Mouse (Mus musculus) layer of hippocampus, adult 2 months (tissue): Measurements from ENCODE around the gene Tmem33. TPM values are rescaled to one million over a fixed set of nuclear protein-coding genes. Genes with fewer than 3 reads are reported as not detected.
A peak's percentile ranks its signal among the peaks of the same experiment; 100 is the strongest.

Source experiments
- DNase-seq, 2 experiments: peaks; one replicate each; pipeline ENCODE4 v3.0.0; 2022; ENCODE audit warnings: low spot score in 2 of 2
- H3K27ac ChIP-seq: fragments of 200-600 bp; 2 replicates; pipeline ENCODE4 v1.8.1; 2022
- H3K4me3 ChIP-seq: fragments of 200-600 bp; 2 replicates; pipeline ENCODE4 v1.8.1; 2022; ENCODE audit warnings: mild to moderate bottlenecking
- CTCF ChIP-seq: fragments of 200-600 bp; conservative IDR thresholded peaks from 2 replicates; pipeline ENCODE4 v1.8.1; 2022; ENCODE audit warnings: antibody characterized with exemption, mild to moderate bottlenecking, moderate library complexity
- long read RNA-seq, 2 experiments: library from polyadenylated mRNA; stranded (forward); transcript quantifications; one replicate each; pipeline ENCODE4 v2.0.0; 2021; ENCODE audit warnings: borderline mapping rate in 2 of 2
- total RNA-seq, 2 experiments: library from RNA; stranded (reverse); gene quantifications; 2 replicates each; pipeline ENCODE4 v1.2.3; 2021

Tmem33 gene
- 10 to 100 TPM; 85.1 to 86.7 TPM for total RNA-seq
- long read RNA-seq, experiment 1, full-length matches to known transcripts = 63 of 69 reads
- long read RNA-seq, experiment 1, partial matches to known transcripts = 3 of 69 reads
- long read RNA-seq, experiment 1, other reads (novel, unspliced or antisense) = 3 of 69 reads
- long read RNA-seq, experiment 2, full-length matches to known transcripts = 81 of 95 reads
- long read RNA-seq, experiment 2, partial matches to known transcripts = 12 of 95 reads
- long read RNA-seq, experiment 2, other reads (novel, unspliced or antisense) = 2 of 95 reads

DNA sequence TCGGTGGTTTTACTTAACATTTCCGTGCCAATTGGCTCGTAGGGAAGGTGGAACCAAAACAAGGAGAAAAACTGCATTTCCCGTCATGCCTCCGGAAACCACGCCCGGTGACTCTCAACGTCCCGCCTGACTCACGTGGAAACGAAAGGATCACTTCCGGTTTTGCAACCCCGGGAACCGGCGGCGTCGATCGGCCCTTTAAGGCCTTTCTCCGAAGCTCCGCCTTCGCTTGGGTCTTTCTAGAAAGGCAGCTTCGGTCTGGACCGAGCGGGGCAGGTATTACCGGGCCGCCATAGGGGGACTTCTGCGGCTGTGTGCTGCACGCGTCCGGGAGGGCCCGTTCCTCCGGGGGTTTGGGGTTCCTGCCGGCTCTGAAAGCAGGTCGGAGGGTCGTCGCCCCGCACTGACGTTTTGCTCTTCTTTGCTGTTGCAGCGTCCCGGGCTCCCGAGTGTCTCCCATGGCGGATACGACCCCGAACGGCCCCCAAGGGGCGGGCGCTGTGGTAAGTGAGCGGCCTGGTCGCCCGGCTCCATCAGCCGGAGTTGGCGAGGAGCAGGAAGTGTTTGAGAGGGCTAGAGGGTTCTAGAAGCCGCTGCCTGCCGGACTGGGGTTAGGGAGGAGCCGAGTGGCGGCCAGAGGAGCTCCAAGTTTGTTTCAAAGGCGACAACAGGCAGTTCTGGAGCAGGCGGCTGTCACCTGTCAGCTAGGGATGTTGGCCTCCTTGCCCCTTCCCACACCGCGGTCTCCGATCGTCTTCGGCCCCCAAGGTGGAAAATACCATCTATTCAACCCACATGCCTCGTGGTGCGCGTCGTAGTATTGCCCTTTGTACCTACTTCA, at the start of gene Tmem33:
Gene Tmem33 (plus strand): TSS at position 35 of the 841 bp plus-strand sequence.
- peak; percentile 92 to 96 for DNase-seq
- peak within 1 kb of the TSS; percentile 89 for H3K4me3 ChIP-seq
- peak within 1 kb of the TSS; percentile 93 for H3K27ac ChIP-seq
- TF ChIP-seq CTCF = no peak

DNA sequence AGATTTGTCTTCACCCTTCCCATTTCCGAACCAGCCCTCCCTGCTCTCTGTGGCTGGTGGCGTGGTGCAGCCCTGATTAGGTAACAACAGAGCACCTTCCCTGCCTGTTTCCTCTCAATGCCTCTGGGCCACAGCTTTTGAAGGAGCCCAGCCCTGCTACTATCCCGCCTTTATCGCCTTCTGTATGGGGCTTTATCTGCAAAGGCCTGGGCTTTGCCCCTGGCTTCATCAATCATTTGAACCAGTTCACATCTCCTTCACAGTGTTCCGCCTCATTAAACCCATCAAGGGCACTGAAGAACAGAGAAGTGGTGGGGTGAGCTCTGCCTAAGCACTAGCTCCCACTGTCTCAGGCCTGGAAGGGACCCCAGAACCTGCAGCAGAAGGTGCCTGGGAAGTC, 47.2 kb upstream of the Tmem33 start:
- Histone ChIP-seq H3K4me3 (no peak overlapping the region), H3K27ac (no peak overlapping the region)
- no peak for TF ChIP-seq CTCF
- DNase-seq = no peak

DNA sequence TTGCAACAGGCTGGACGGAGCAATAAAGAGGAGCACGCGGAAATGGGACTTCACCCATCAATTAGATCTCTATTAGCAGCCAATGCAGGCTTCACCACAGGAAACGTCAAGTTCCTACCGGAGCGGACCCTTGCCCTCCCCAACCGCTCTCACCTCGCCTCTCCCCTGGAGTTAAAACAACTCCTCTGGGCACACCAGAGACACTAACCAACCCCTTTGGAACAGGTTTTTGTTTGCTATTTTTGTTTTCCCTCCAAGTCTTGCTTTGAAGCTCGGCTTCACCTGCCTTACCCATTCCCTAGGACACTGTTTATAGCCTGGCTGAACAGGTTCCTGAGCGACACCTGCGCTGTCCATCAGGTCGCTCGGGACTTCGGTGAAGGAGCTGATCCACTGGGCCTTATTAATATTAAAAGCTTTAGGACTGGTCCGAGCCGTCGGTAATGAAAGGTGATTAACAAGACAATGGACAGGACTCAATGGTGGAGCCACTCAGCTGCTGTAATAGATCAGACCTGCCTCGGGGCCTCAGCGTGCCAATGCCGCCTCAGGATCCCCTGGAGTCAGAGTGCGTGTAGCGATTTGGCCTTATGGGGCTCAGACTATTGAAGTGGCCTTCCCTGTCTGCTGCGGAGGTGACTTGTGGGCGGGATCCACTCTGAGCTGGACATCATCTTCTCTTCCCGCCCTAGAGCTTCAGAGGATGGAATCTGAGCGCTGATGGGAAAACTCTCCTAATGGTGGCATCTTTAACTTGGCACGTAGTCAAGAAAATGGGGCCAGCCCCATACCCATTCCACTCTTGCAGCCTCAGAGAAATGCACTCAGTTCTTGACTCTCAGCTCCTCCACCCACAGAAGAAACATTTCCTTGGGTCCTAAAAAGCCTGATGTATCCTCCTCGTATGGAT, 45.0 kb upstream of the Tmem33 start:
- TF ChIP-seq CTCF = no peak
- Histone ChIP-seq H3K4me3 (no peak overlapping the region), H3K27ac (no peak overlapping the region)
- no peak for DNase-seq

DNA sequence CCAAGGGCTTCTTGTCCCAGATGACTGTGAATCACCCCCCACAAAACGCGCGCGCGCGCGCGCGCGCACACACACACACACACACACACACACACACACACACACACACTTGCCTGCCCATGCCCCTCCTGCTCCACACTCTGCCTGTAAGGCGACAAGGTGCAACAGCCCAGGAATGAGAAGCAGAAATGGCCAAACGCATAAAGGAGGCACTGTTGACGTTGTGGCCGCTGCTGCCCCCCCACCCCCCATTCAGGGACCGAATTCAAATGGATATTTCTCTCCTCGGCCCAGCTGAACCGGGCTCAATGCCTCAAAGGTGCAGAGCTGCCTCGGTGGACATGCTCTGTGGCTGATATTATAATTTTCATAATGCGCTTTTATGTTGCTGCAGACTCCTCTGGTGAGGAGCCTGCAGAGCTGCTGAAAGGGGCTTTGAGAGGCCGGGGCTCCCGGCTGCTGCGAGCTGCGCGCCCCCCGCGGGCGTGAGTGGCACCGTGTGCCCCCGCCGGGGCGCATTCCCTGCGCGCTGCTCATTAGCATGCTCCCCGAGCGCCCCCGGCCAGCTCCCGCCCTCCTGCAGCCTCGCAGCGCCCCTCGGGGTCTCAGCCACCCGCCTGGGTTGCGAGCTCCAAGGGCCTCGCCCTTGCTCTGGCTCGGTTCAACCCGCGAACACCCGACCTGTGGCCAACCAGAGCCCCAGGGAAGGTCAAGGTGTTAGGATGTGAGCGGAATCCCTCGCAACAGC, 44.2 kb upstream of the Tmem33 start:
- Histone ChIP-seq H3K27ac (no peak overlapping the region), H3K4me3 (no peak overlapping the region)
- no peak for DNase-seq
- TF ChIP-seq CTCF = no peak

DNA sequence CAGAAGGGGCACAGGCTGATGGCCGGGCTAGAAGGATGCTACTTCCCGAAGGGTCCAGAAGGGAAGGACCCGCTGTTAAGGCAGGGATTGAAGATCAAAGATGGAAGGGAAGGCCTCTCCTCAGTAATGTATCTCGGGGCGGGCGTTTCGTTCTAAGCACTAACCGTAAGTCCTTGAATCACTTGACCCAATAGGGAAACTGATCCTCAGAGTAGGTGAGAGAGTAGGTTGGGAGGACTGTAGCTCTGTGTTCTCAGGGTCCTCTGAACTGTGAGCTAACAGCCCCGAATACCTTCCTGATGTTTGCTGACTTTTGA, 43.6 kb upstream of the Tmem33 start:
- H3K27ac ChIP-seq = no peak overlapping the region
- TF ChIP-seq CTCF = no peak
- H3K4me3 ChIP-seq = no peak overlapping the region
- no peak for DNase-seq

DNA sequence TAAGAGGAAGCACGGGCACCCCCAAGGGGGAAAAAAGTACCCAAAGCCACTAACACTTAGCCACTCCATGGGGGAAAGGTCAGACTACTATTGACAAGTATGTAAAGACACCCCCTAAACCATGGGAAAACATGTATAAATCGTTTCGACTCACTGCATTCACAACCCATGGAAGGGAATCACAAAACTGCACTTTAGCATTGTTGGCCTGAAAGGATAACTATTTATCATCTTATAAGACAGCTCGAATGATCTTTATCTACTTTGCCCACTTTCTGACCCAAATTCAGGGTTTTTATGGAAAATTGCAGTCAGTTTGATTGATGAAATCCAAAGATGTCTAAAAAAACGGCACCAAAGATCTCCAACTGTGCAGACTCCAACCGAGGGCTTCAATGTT, 38.5 kb upstream of the Tmem33 start:
- Histone ChIP-seq H3K4me3 (no peak overlapping the region), H3K27ac (no peak overlapping the region)
- no peak for TF ChIP-seq CTCF
- no peak for DNase-seq

DNA sequence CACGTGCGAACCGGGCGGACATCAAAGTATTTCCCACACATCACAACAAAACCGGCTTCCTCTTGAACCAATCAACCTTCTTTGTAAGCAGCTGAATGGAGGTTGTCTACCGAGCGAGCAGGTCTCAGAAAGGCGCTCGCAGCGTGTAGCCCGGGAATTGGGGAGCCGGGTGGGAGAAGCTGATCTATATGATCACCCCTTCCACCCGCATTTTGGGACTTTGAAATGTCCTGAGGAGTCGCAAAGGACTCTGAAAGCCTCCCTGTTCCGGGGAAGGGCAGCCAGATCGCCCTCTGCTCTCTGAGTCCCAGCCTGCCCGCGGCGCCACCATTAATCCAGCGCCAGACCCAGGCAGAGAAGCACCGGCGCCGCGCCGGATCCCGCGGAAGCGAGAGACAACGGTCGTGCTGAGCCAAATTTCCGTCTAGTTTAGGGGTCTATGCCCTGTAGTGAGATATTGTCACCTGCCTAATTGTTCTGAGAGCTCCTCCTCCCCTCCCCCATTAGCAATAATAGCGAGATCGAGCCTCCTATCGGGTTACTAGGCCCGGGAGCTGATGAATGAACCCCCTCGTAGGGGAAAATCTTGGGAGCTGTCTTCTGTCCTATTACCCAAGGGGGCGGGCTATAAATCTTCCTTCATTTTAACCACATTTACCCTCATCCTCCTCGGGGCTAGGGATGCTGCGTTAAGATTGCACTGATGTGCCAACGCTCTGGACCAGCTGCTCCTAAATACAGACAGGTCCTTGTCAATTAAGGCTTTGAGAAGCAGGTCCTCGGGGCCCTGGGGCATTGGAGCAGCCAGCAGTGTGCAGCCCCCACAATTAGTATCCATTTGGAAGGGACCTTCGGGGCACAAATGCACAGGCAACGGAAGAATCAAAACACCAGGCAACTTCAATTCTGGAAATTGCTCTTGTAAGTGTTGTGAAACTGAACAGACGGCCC, 37.6 kb upstream of the Tmem33 start:
- no peak overlapping the region; the same call in 1 of the 2 replicates for H3K4me3 ChIP-seq
- TF ChIP-seq CTCF = no peak
- no peak for DNase-seq
- H3K27ac ChIP-seq = no peak overlapping the region

DNA sequence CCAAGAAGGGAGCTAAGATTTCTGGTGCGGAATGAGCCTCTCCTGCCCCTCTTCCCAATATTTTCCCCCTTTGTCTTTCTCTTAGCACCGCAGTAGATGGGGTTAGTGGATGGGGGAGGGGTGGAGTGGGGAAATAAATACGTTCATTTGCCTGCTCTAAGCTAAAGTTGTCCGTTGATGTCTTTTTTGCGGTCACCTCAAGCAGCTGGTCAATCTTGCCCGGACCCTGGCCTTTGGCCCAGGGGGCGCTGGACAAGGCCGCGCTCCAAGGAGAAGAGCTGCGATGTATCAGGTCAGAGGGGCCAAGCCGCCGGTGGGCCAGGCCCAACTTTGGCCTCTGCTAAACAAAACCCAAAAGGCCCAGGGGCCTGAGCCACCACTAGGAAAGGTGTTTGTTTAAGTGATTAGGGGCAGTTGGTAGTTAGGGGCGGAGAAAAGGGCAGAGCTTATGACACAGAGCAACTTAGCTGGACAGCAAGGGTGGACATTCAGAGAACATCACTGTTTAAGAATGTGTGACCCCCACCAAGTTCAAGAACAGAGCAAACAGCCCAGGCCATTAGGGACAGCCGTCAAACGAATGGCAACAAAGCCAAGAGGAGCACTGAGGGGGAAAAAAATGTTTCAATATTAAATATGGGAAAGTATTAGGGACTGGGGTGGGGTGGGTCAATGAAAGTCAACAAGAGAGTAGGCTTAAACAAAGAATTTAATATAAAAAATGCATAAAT, 36.8 kb upstream of the Tmem33 start:
- Histone ChIP-seq H3K4me3 (no peak overlapping the region), H3K27ac (no peak overlapping the region)
- no peak for DNase-seq
- TF ChIP-seq CTCF = no peak

DNA sequence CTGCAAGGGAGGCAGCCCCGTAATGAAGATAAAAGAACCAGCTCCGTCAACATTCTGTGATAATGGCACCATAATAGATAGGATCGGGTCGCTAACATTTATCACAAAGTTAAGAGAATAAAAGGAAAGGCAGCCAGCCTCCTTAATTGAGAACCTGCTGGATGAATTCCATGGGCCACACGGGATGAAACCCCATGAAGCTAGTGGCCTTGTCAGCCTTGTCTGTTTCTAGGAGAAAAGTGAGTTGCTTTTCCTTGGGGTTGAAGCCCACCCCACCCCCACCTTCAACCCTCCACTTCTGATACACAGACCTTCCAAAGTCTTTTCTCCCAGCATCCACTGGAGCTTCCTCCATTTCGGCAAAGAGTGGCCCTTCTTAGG, 36.3 kb upstream of the Tmem33 start:
- no peak for TF ChIP-seq CTCF
- DNase-seq = no peak
- H3K4me3 ChIP-seq = no peak overlapping the region
- H3K27ac ChIP-seq = no peak overlapping the region

DNA sequence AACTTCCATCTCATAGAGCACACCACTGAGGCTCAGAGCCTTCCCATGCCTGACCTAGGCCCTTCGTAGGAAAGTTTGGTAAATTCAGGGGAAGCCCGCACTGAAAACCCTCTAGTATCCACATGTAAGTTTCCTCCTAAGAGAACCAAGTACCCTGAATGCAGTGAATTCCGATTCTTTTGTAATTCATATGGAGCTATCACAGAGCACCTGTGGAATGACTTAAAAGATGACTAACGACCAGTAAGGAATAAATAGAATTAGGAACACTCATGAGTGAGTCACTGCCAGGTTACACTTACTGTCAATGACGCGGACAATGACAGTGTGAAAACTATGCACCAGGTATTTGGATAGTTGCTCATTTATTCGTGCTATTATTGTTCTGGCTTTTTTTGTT, 34.6 kb upstream of the Tmem33 start:
- no peak for TF ChIP-seq CTCF
- Histone ChIP-seq H3K27ac (no peak overlapping the region), H3K4me3 (no peak overlapping the region)
- no peak for DNase-seq

DNA sequence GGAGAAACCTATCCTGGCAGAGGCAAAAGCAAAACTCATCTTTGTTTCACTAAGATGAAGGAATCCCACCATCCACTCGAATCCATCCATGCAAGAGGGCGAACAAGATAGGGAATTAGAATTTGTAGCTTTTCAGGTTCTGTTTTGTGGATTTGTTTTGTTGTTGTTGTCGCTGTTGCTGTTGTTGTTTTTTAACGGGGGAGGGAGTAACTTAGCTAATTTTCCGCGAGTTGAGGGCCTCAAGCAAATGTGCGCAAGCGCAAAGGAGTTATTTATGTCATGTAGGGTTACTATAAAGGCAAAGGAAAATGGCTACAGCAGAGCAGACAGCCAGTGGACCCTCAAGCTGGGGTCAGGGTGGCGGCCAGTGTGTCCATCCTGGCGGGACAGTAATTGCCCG, 33.1 kb upstream of the Tmem33 start:
- TF ChIP-seq CTCF = no peak
- no peak overlapping the region for H3K4me3 ChIP-seq
- H3K27ac ChIP-seq = no peak overlapping the region
- no peak for DNase-seq
